Mouse (Mus musculus) embryo, embryonic 9.5 days (tissue): ENCODE results near the gene Ubfd1.
A peak's percentile ranks its signal among the peaks of the same experiment; 100 is the strongest.

Source experiments
- DNase-seq: peaks from one replicate; pipeline ENCODE4 v3.0.0-alpha.2; 2017; ENCODE audit errors: extremely low spot score

Ubfd1 gene

GRCm38 (mm10) chr7:122066945-122067516 lies at the start of gene Ubfd1, which contains the start of gene Ears2:
TSS of gene Ubfd1 (plus strand) at chr7:122067175.
TSS of gene Ears2 (minus strand) at chr7:122067263.
- peak; percentile 97 for DNase-seq

GRCm38 (mm10) chr7:122018247-122018646 lies 48.7 kb upstream of the Ubfd1 start:
- DNase-seq = no peak

- DNase-seq = no peak
These were observed 48.0 kb upstream of the Ubfd1 start for GRCm38 (mm10) chr7:122018978-122019377.

- DNase-seq = peak; percentile 35
These were observed 46.7 kb upstream of the Ubfd1 start for GRCm38 (mm10) chr7:122020273-122020666.

GRCm38 (mm10) chr7:122020667-122021354 lies 46.2 kb upstream of the Ubfd1 start, which contains the start of gene Gga2:
TSS of gene Gga2 (minus strand) at chr7:122021222.
- peak; percentile 90 for DNase-seq

GRCm38 (mm10) chr7:122022131-122022530 lies 44.8 kb upstream of the Ubfd1 start:
- no peak for DNase-seq

GRCm38 (mm10) chr7:122033371-122033770 lies 33.6 kb upstream of the Ubfd1 start:
- DNase-seq = no peak

GRCm38 (mm10) chr7:122034348-122034747 lies 32.6 kb upstream of the Ubfd1 start:
- no peak for DNase-seq

- DNase-seq = no peak
These were observed 22.9 kb upstream of the Ubfd1 start for GRCm38 (mm10) chr7:122044106-122044505.

- no peak for DNase-seq
These were observed 21.8 kb upstream of the Ubfd1 start for GRCm38 (mm10) chr7:122045181-122045634.

GRCm38 (mm10) chr7:122045711-122046110 lies 21.3 kb upstream of the Ubfd1 start:
- no peak for DNase-seq

GRCm38 (mm10) chr7:122046813-122047212 lies 20.2 kb upstream of the Ubfd1 start:
- no peak for DNase-seq

- no peak for DNase-seq
These were observed 18.8 kb upstream of the Ubfd1 start for GRCm38 (mm10) chr7:122048191-122048590.

GRCm38 (mm10) chr7:122050834-122051233 lies 16.1 kb upstream of the Ubfd1 start:
- no peak for DNase-seq

GRCm38 (mm10) chr7:122056633-122057032 lies 10.3 kb upstream of the Ubfd1 start:
- DNase-seq = no peak

GRCm38 (mm10) chr7:122065656-122066055 lies 1.3 kb upstream of the Ubfd1 start:
- DNase-seq = no peak

GRCm38 (mm10) chr7:122066102-122066944 lies 652 bp upstream of the Ubfd1 start:
- DNase-seq = no peak

- no peak for DNase-seq
These were observed 774 bp downstream of the Ubfd1 start for GRCm38 (mm10) chr7:122067517-122068381.

- DNase-seq = no peak
These were observed 7.4 kb downstream of the Ubfd1 start for GRCm38 (mm10) chr7:122074374-122074773.

- DNase-seq = no peak
These were observed 13.0 kb downstream of the Ubfd1 start for GRCm38 (mm10) chr7:122079798-122080554.

GRCm38 (mm10) chr7:122081071-122081470 lies 14.1 kb downstream of the Ubfd1 start:
- DNase-seq = no peak
